Mouse (Mus musculus) C2C12 (cell line): ENCODE results near the gene Adamts14.

Experiments
- CEBPB ChIP-seq: IDR thresholded peaks from one replicate; pipeline ENCODE4 v1.6.1; 2011; ENCODE audit warnings: low read depth, mild to moderate bottlenecking, control low read depth, moderate library complexity
- CTCF ChIP-seq: IDR thresholded peaks from one replicate; pipeline ENCODE4 v1.5.1; 2011; ENCODE audit not compliant: control insufficient read depth, insufficient read depth, insufficient read length
- MAX ChIP-seq: IDR thresholded peaks from one replicate; pipeline ENCODE4 v1.6.1; 2011; ENCODE audit warnings: mild to moderate bottlenecking, control low read depth
- MYOD1 ChIP-seq: IDR thresholded peaks from one replicate; pipeline ENCODE4 v1.6.1; 2011; ENCODE audit warnings: low read depth; ENCODE audit not compliant: control insufficient read depth, insufficient read length
- MYOG ChIP-seq: IDR thresholded peaks from one replicate; pipeline ENCODE4 v1.6.1; 2011; ENCODE audit not compliant: control insufficient read depth, insufficient read length; ENCODE audit errors: extremely low read depth
- USF1 ChIP-seq: IDR thresholded peaks from one replicate; pipeline ENCODE4 v1.6.1; 2011; ENCODE audit warnings: low read depth, mild to moderate bottlenecking, control low read depth, moderate library complexity

- no peak for TF ChIP-seq CTCF
- no peak for TF ChIP-seq MYOD1
- TF ChIP-seq USF1, result no peak
- TF ChIP-seq CEBPB, result no peak
- no peak for TF ChIP-seq MYOG
- TF ChIP-seq MAX, result no peak
Observed at GRCm38 (mm10) chr10:61274532-61274931, 1.3 kb upstream of the Adamts14 start.
